Mouse (Mus musculus): ENCODE results near the gene Chn1.

DNA sequence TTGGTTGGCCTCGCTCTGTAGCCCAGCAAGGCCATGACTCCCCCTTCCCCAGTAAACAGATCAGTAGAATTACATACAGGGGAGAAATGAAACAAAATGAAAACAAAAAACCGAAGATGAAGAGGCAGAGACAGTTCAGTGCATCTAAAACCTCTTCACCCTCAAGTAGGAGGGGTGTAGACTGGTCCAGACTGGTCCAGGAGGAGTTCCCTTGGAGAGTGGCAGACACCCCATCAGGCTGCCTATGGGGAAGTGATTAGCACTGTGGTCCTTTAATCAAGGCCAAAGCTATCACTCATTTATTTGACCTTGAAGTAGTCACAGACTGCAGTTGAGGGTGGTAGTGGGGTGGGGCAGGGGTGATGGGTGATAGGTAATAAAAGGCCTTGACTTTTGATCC lies 170.6 kb downstream of the Chn1 start:
- TF ChIP-seq POLR2A (IDR thresholded peaks at IDR 0.05; ENCODE audit: low read depth, low read length) = no peak
- TF ChIP-seq CTCF (IDR thresholded peaks at IDR 0.05; ENCODE audit: borderline replicate concordance, insufficient read depth, low read length) = no peak
